Mouse (Mus musculus): ENCODE data around the gene Tie1. TPM values are rescaled to one million over a fixed set of nuclear protein-coding genes. Genes with fewer than 3 reads are reported as not detected.

Tie1 gene
- 25.6 and 27.1 TPM in 2 replicates for polyA plus RNA-seq (2015; fragmentation: Nextera tagmentation; extraction: Ambion mirVana)

GRCm38 (mm10) chr4:118489717-118490132 is at the start of gene Tie1:
Gene Tie1 (minus strand): TSS chr4:118490061.
- Histone ChIP-seq H3K27me3 (no peaks in the 10 kb centered on the region), H3K27ac (replicated peaks) (no peak within 1 kb of the TSS), H3K4me2 (replicated peaks) (no peak within 1 kb of the TSS), H3K4me1 (no peaks in the 10 kb centered on the region), H3K9ac (no peak within 1 kb of the TSS), H3K36me3 (no peaks in the 10 kb centered on the region), H3K9me3 (replicated peaks) (no peaks in the 10 kb centered on the region), H3K4me3 (replicated peaks) (no peak within 1 kb of the TSS; the same call in 1 of the 2 replicates)
- 65% methylated on average over 8 of the region's 8 CpGs for WGBS
- peak; percentile 69 for ATAC-seq (ENCODE audit: insufficient number of reproducible peaks, low FRiP score, low TSS enrichment, low read depth)

- no peaks in the 10 kb centered on the region for H3K36me3 ChIP-seq
- no peak overlapping the region for H3K27ac ChIP-seq (replicated peaks)
- no peak overlapping the region for H3K4me3 ChIP-seq (replicated peaks)
- 0 out of 2 replicates have a peak, but pooled peaks cover under 1% of the 10 kb centered on the region for H3K4me1 ChIP-seq
- no peaks in the 10 kb centered on the region for H3K27me3 ChIP-seq
- no peak overlapping the region for H3K9ac ChIP-seq
- H3K4me2 ChIP-seq (replicated peaks), result no peak overlapping the region
- WGBS, result 31% methylated on average over 6 of the region's 6 CpGs
- H3K9me3 ChIP-seq (replicated peaks), result no peaks in the 10 kb centered on the region
- ATAC-seq (ENCODE audit: insufficient number of reproducible peaks, low FRiP score, low TSS enrichment, low read depth), result no peak
Observed at GRCm38 (mm10) chr4:118537801-118538200, 47.9 kb upstream of the Tie1 start.

GRCm38 (mm10) chr4:118535610-118536009 is 45.7 kb upstream of the Tie1 start:
- Histone ChIP-seq H3K36me3 (no peaks in the 10 kb centered on the region), H3K4me3 (replicated peaks) (no peak overlapping the region), H3K4me2 (replicated peaks) (no peak overlapping the region), H3K27me3 (no peaks in the 10 kb centered on the region), H3K9me3 (replicated peaks) (no peaks in the 10 kb centered on the region), H3K9ac (no peak overlapping the region), H3K27ac (replicated peaks) (no peak overlapping the region), H3K4me1 (no peaks in the 10 kb centered on the region)
- WGBS, result 83% methylated on average over 6 of the region's 6 CpGs
- no peak for ATAC-seq (ENCODE audit: insufficient number of reproducible peaks, low FRiP score, low TSS enrichment, low read depth)

- no peaks in the 10 kb centered on the region for H3K27me3 ChIP-seq
- H3K9ac ChIP-seq, result no peak overlapping the region
- H3K9me3 ChIP-seq (replicated peaks), result no peaks in the 10 kb centered on the region
- H3K4me2 ChIP-seq (replicated peaks), result no peak overlapping the region
- 71% methylated on average over 7 of the region's 7 CpGs for WGBS
- H3K36me3 ChIP-seq, result no peaks in the 10 kb centered on the region
- H3K4me3 ChIP-seq (replicated peaks), result no peak overlapping the region
- no peaks in the 10 kb centered on the region for H3K4me1 ChIP-seq
- ATAC-seq (ENCODE audit: insufficient number of reproducible peaks, low FRiP score, low TSS enrichment, low read depth), result no peak
- H3K27ac ChIP-seq (replicated peaks), result no peak overlapping the region
Observed at GRCm38 (mm10) chr4:118533605-118534004, 43.7 kb upstream of the Tie1 start.

- ATAC-seq (ENCODE audit: insufficient number of reproducible peaks, low FRiP score, low TSS enrichment, low read depth), result no peak
- H3K4me3 ChIP-seq (replicated peaks), result no peak overlapping the region
- H3K4me1 ChIP-seq, result no peaks in the 10 kb centered on the region
- no peak overlapping the region for H3K9ac ChIP-seq
- H3K9me3 ChIP-seq (replicated peaks), result no peaks in the 10 kb centered on the region
- H3K4me2 ChIP-seq (replicated peaks), result no peak overlapping the region
- no peaks in the 10 kb centered on the region for H3K27me3 ChIP-seq
- WGBS, result 39% methylated on average over 3 of the region's 4 CpGs
- no peaks in the 10 kb centered on the region for H3K36me3 ChIP-seq
- no peak overlapping the region for H3K27ac ChIP-seq (replicated peaks)
Observed at GRCm38 (mm10) chr4:118533156-118533555, 43.3 kb upstream of the Tie1 start.

GRCm38 (mm10) chr4:118532663-118533062 is 42.8 kb upstream of the Tie1 start:
- Histone ChIP-seq H3K36me3 (no peaks in the 10 kb centered on the region), H3K27me3 (no peaks in the 10 kb centered on the region), H3K9me3 (replicated peaks) (no peaks in the 10 kb centered on the region), H3K4me3 (replicated peaks) (no peak overlapping the region), H3K4me1 (no peaks in the 10 kb centered on the region), H3K4me2 (replicated peaks) (no peak overlapping the region), H3K9ac (no peak overlapping the region), H3K27ac (replicated peaks) (no peak overlapping the region)
- ATAC-seq (ENCODE audit: insufficient number of reproducible peaks, low FRiP score, low TSS enrichment, low read depth), result no peak
- WGBS, result 67% methylated on average over 5 of the region's 5 CpGs

GRCm38 (mm10) chr4:118527720-118528119 is 37.9 kb upstream of the Tie1 start:
- Histone ChIP-seq H3K9me3 (replicated peaks) (no peaks in the 10 kb centered on the region), H3K36me3 (no peaks in the 10 kb centered on the region), H3K4me2 (replicated peaks) (0 out of 2 replicates have a peak overlapping the region, but pooled peaks have one; percentile 36), H3K4me3 (replicated peaks) (0 out of 2 replicates have a peak overlapping the region, but pooled peaks have one; percentile 34), H3K9ac (no peak overlapping the region), H3K27ac (replicated peaks) (no peak overlapping the region), H3K4me1 (no peaks in the 10 kb centered on the region), H3K27me3 (no peaks in the 10 kb centered on the region)
- ATAC-seq (ENCODE audit: insufficient number of reproducible peaks, low FRiP score, low TSS enrichment, low read depth), result no peak
- WGBS, result 73% methylated on average over 6 of the region's 6 CpGs

- Histone ChIP-seq H3K9ac (0 out of 2 replicates have a peak overlapping the region, but pooled peaks have one; percentile 9), H3K36me3 (no peaks in the 10 kb centered on the region), H3K9me3 (replicated peaks) (no peaks in the 10 kb centered on the region), H3K4me1 (no peaks in the 10 kb centered on the region), H3K27me3 (no peaks in the 10 kb centered on the region), H3K27ac (replicated peaks) (no peak overlapping the region), H3K4me3 (replicated peaks) (peak overlapping the region; percentile 34), H3K4me2 (replicated peaks) (peak overlapping the region; percentile 36)
- ATAC-seq (ENCODE audit: insufficient number of reproducible peaks, low FRiP score, low TSS enrichment, low read depth), result no peak
- 42% methylated on average over 5 of the region's 5 CpGs for WGBS
Observed at GRCm38 (mm10) chr4:118527335-118527681, 37.4 kb upstream of the Tie1 start.

- Histone ChIP-seq H3K36me3 (no peaks in the 10 kb centered on the region), H3K27me3 (no peaks in the 10 kb centered on the region), H3K4me1 (no peaks in the 10 kb centered on the region), H3K9ac (0 out of 2 replicates have a peak within 1 kb of the TSS, but pooled peaks have one; percentile 9), H3K27ac (replicated peaks) (no peak within 1 kb of the TSS), H3K4me2 (replicated peaks) (peak within 1 kb of the TSS; percentile 36), H3K9me3 (replicated peaks) (no peaks in the 10 kb centered on the region), H3K4me3 (replicated peaks) (peak within 1 kb of the TSS; percentile 34)
- no peak for ATAC-seq (ENCODE audit: insufficient number of reproducible peaks, low FRiP score, low TSS enrichment, low read depth)
- 37% methylated on average over 17 of the region's 17 CpGs for WGBS
Observed at GRCm38 (mm10) chr4:118526408-118527334, 36.8 kb upstream of the Tie1 start, which contains the start of gene 2610528J11Rik. Gene 2610528J11Rik (plus strand): TSS chr4:118526999.

- no peak overlapping the region for H3K4me3 ChIP-seq (replicated peaks)
- H3K9ac ChIP-seq, result no peak overlapping the region
- 76% methylated on average over 3 of the region's 3 CpGs for WGBS
- no peaks in the 10 kb centered on the region for H3K27me3 ChIP-seq
- no peaks in the 10 kb centered on the region for H3K4me1 ChIP-seq
- no peaks in the 10 kb centered on the region for H3K36me3 ChIP-seq
- H3K4me2 ChIP-seq (replicated peaks), result no peak overlapping the region
- H3K27ac ChIP-seq (replicated peaks), result no peak overlapping the region
- H3K9me3 ChIP-seq (replicated peaks), result no peaks in the 10 kb centered on the region
- ATAC-seq (ENCODE audit: insufficient number of reproducible peaks, low FRiP score, low TSS enrichment, low read depth), result no peak
Observed at GRCm38 (mm10) chr4:118525779-118526178, 35.9 kb upstream of the Tie1 start.

- Histone ChIP-seq H3K27me3 (no peaks in the 10 kb centered on the region), H3K9ac (no peak overlapping the region), H3K4me2 (replicated peaks) (no peak overlapping the region), H3K36me3 (no peaks in the 10 kb centered on the region), H3K9me3 (replicated peaks) (no peaks in the 10 kb centered on the region), H3K4me1 (no peaks in the 10 kb centered on the region), H3K4me3 (replicated peaks) (no peak overlapping the region), H3K27ac (replicated peaks) (no peak overlapping the region)
- 79% methylated on average over 7 of the region's 7 CpGs for WGBS
- no peak for ATAC-seq (ENCODE audit: insufficient number of reproducible peaks, low FRiP score, low TSS enrichment, low read depth)
Observed at GRCm38 (mm10) chr4:118523976-118524375, 34.1 kb upstream of the Tie1 start.

Measured in embryonic facial prominence, embryonic 15.5 days (tissue).